Mouse (Mus musculus) neural tube, embryonic 14.5 days (tissue): ENCODE measurements at regions not wholly inside any gene's neighbourhood (a gene's known extent, or its start where the extent isn't known, plus 50 kb on each side); places are given as distances from the start of the nearest gene placed in this dataset.

Source experiments
- ATAC-seq: fragments of 200-750 bp; cut with Nextera tagmentation; 2 replicates; pipeline ENCODE4 v1.8.0; 2017; ENCODE audit warnings: low read depth, mild to moderate bottlenecking, moderate TSS enrichment, moderate library complexity
- H3K27ac ChIP-seq: fragments of 300-500 bp; sonication (generic); 2 replicates; pipeline ENCODE4 v1.5.1; 2014; ENCODE audit warnings: low read depth, mild to moderate bottlenecking, control low read depth, low read length, moderate library complexity, mixed read lengths
- H3K27me3 ChIP-seq: fragments of 300-500 bp; sonication (generic); 2 replicates; pipeline ENCODE4 v1.6.1; 2014; ENCODE audit warnings: low read length; ENCODE audit not compliant: control insufficient read depth, insufficient read depth
- H3K36me3 ChIP-seq: fragments of 300-500 bp; sonication (generic); 2 replicates; pipeline ENCODE4 v1.6.1; 2014; ENCODE audit warnings: low read length, mixed read lengths; ENCODE audit not compliant: control insufficient read depth, insufficient read depth
- H3K4me1 ChIP-seq: fragments of 300-500 bp; sonication (generic); 2 replicates; pipeline ENCODE4 v1.6.1; 2014; ENCODE audit warnings: low read length; ENCODE audit not compliant: control insufficient read depth, insufficient read depth
- H3K4me2 ChIP-seq: fragments of 300-500 bp; sonication (generic); 2 replicates; pipeline ENCODE4 v1.6.1; 2014; ENCODE audit warnings: mild to moderate bottlenecking, low read depth, low read length, control low read depth
- H3K4me3 ChIP-seq: fragments of 300-500 bp; sonication (generic); 2 replicates; pipeline ENCODE4 v1.5.1; 2014; ENCODE audit warnings: low read depth, low read length, control low read depth, mixed read lengths
- H3K9ac ChIP-seq: fragments of 300-500 bp; sonication (generic); replicated peaks from 2 replicates; pipeline ENCODE4 v1.6.1; 2014; ENCODE audit warnings: low read depth, mild to moderate bottlenecking, control low read depth, low read length, mixed read lengths
- H3K9me3 ChIP-seq: fragments of 300-500 bp; sonication (generic); 2 replicates; pipeline ENCODE4 v1.6.1; 2016; ENCODE audit warnings: low read length; ENCODE audit not compliant: control insufficient read depth
- WGBS: fragments of 180-500 bp; shearing (Covaris S2); extraction: QIAGEN DNeasy Blood & Tissue Kit; methylation state at CpG from one replicate; pipeline ENCODE4 v1.1.7; 2014; 5-methylcytosine and 5-hydroxymethylcytosine counted together

DNA sequence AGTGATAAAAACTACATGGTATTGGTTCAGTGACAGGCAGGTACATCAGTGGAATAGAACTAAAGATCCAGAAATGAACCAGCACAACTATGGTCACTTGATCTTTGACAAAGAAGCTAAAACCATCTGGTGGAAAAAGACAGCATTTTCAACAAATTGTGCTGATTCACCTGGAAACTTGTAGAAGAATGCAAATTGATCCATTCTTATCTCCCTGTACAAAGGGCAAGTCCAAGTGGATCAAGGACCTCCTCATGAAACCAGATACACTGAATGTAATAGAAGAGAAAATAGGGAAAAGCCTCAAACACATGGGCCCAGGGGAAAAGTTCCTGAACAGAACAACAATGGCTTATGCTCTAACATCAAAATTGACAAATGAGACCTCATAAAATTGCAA is 194.8 kb upstream of the Mgat4c start:
- H3K4me1 ChIP-seq, result no peaks in the 10 kb centered on the region
- H3K36me3 ChIP-seq, result no peaks in the 10 kb centered on the region
- no peaks in the 10 kb centered on the region for H3K27me3 ChIP-seq
- no peak overlapping the region for H3K9ac ChIP-seq
- H3K27ac ChIP-seq, result no peak overlapping the region
- H3K4me3 ChIP-seq, result no peak overlapping the region
- ATAC-seq, result no peak
- no peak overlapping the region for H3K4me2 ChIP-seq
- H3K9me3 ChIP-seq, result no peaks in the 10 kb centered on the region

DNA sequence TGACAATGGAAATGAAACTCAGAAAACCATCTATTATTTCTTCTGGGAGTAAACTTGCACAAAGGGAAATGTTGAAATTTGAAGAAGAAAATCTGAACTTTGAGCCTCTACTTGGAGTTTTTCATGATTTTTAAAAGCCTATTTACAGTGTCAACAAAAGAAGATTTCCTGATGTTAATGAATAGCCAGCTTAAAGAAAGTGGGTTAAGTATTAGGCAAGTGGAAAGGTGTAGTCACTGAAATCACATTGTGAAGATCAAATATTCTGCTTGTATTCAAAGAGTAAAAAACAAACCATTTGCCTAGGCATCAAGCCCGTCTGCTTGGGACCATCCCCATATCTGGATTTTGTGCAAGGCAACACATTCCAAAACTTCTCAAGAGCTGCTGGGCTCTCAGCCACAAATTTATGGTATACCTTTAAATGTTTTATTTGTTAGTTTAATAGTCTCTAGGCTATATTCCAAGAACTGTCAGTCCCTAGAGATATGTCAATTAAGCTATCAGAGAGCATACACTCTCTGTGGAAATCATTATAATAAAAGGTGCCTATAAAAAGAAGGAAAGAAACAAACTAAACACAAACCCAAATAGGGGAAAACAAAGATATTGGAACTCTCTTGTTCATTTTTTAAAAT is 190.8 kb upstream of the Mgat4c start:
- 62% methylated on average over 1 of the region's 1 CpGs for WGBS
- Histone ChIP-seq H3K9ac (no peak overlapping the region), H3K27ac (no peak overlapping the region), H3K4me3 (no peak overlapping the region), H3K4me2 (no peak overlapping the region), H3K27me3 (no peaks in the 10 kb centered on the region), H3K9me3 (no peaks in the 10 kb centered on the region), H3K4me1 (no peaks in the 10 kb centered on the region), H3K36me3 (no peaks in the 10 kb centered on the region)
- ATAC-seq, result no peak

DNA sequence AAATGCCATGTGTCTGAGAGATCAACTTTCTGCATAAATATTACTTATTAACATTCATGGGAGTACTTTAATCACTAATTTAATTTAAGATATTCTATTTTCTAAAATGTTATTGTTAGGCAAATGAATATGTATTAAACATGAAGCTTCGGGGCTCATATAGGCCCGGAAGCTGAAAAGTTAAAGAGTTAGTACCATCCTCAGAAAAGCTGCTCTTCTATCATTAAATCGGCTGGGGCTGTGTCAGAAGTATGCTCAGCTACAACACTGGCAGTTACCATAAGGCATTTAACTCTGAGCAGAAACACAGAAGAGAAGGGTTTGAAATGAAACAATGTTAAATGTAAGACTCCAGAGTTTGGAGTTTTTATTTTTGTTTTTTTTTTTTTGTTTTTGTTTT is 166.2 kb upstream of the Mgat4c start:
- H3K4me1 ChIP-seq, result no peaks in the 10 kb centered on the region
- no peaks in the 10 kb centered on the region for H3K9me3 ChIP-seq
- no peak for ATAC-seq
- no peak overlapping the region for H3K27ac ChIP-seq
- H3K4me2 ChIP-seq, result no peak overlapping the region
- H3K36me3 ChIP-seq, result no peaks in the 10 kb centered on the region
- WGBS, result 79% methylated on average over 3 of the region's 3 CpGs
- H3K27me3 ChIP-seq, result no peaks in the 10 kb centered on the region
- no peak overlapping the region for H3K4me3 ChIP-seq
- no peak overlapping the region for H3K9ac ChIP-seq

DNA sequence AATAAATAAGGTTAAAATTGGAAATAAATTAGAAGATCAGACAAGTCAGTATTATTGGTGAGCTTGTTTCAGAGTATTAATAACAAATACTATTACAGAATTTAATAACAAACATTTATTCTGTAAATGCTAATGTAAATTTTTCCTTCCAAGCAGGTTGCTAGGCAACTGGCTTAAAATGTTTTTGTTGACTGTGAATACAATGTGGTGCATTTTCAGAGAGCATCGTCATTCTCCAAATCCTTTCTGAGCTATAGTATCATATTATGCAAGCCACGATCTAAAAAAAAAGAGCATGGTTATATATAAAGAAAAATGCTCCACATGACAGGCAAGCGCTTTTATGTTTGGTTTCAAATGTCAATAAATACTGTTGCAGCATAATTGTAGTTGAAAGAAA is 164.4 kb upstream of the Mgat4c start:
- Histone ChIP-seq H3K27me3 (no peaks in the 10 kb centered on the region), H3K9me3 (no peaks in the 10 kb centered on the region), H3K4me1 (no peaks in the 10 kb centered on the region), H3K4me2 (no peak overlapping the region), H3K4me3 (no peak overlapping the region), H3K27ac (no peak overlapping the region), H3K9ac (no peak overlapping the region), H3K36me3 (no peaks in the 10 kb centered on the region)
- WGBS, result 59% methylated on average over 3 of the region's 3 CpGs
- ATAC-seq, result no peak

DNA sequence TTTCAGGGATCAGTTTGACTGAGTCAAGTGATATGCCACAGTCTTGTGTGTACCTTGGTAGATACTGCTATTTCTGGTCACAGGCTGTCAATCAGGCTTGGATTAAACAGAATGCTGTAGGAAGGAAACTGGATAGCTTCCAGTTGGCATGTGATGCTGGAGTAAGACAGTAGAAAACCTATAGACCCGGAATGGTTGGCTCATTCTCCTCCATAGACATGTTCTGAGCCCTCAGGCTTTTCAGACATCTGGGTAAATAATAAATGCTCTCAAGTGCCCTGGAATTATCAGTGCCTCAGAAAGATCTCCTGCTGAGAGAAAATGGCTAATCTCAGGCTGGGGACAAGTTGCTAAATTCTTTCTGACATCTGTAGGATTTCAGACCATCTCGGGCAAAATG is 149.0 kb upstream of the Mgat4c start:
- Histone ChIP-seq H3K36me3 (no peaks in the 10 kb centered on the region), H3K4me2 (no peak overlapping the region), H3K4me1 (no peaks in the 10 kb centered on the region), H3K27me3 (no peaks in the 10 kb centered on the region), H3K27ac (no peak overlapping the region), H3K4me3 (no peak overlapping the region), H3K9ac (no peak overlapping the region), H3K9me3 (no peaks in the 10 kb centered on the region)
- ATAC-seq, result peak; percentile 41; the same call in 1 of the 2 replicates
- 62% methylated on average over 2 of the region's 2 CpGs for WGBS

DNA sequence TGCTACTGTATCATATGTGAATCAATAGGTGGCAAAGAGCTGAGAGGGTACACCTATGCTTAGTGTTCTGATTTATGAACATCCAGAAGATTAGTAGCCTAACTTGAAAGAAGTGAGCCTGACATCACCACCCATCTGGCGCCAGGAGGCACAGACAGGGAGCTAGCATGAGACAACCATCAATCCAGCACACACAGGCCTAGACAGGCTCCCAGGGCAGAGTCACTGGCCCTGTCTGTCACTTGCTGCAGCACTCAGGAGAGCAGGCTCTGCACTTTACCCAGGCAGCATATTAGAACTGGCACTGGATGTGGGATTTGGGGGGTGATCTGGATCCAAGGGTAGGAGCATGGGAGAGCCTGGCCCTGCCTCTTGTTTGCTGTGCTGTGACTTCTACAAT is 137.1 kb upstream of the Mgat4c start:
- Histone ChIP-seq H3K9ac (no peak overlapping the region), H3K9me3 (no peaks in the 10 kb centered on the region), H3K4me1 (no peaks in the 10 kb centered on the region), H3K4me2 (no peak overlapping the region), H3K27ac (no peak overlapping the region), H3K36me3 (no peaks in the 10 kb centered on the region), H3K27me3 (no peaks in the 10 kb centered on the region), H3K4me3 (no peak overlapping the region)
- 48% methylated on average over 1 of the region's 1 CpGs for WGBS
- no peak for ATAC-seq

DNA sequence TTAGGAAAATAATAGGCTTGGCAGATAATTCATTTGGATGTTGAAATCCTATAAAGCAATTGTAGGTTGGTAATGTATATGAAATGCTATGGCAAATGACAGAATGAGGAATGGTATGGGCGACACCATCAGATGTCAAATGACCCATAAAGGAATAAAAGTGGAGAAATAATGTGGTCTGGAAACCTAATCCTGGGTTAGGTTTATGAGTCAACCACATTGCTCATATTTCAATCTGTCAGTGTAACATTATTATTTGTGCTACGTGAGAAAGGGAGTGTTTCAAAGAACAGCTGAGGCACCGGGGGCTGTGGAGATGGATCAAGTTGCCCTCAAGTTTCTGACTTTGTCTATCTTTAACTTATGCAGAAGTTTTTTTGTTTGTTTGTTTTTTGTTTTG is 130.6 kb upstream of the Mgat4c start:
- Histone ChIP-seq H3K36me3 (no peaks in the 10 kb centered on the region), H3K27me3 (no peaks in the 10 kb centered on the region), H3K9me3 (no peaks in the 10 kb centered on the region), H3K4me1 (no peaks in the 10 kb centered on the region), H3K9ac (no peak overlapping the region), H3K27ac (no peak overlapping the region), H3K4me3 (no peak overlapping the region), H3K4me2 (no peak overlapping the region)
- 52% methylated on average over 3 of the region's 3 CpGs for WGBS
- no peak for ATAC-seq
